Mouse (Mus musculus) common myeloid progenitor, adult 5-6 weeks (primary cell): Measurements from ENCODE around the gene Tor1a. TPM values are rescaled to one million over a fixed set of nuclear protein-coding genes. Genes with fewer than 3 reads are reported as not detected.
"Not testable (repeated sequence)": the region's sequence is repeated elsewhere in the genome, so short reads cannot be mapped to it uniquely, and the experiment has no call there.

Source experiments
- ATAC-seq: replicated peaks from 2 replicates; pipeline ENCODE4 v1.8.0; 2016; ENCODE audit warnings: low read depth, mild to moderate bottlenecking, moderate TSS enrichment, inconsistent platforms; ENCODE audit not compliant: poor library complexity, severe bottlenecking
- total RNA-seq: library from RNA; stranded (forward); fragments of 200-1000, 187-1606 nt; gene quantifications from 2 replicates; pipeline ENCODE4 v1.2.3, GENCODE M21; 2017

Tor1a gene
- total RNA-seq, 1 experiment from 2014 or later, result 52.2 TPM

DNA sequence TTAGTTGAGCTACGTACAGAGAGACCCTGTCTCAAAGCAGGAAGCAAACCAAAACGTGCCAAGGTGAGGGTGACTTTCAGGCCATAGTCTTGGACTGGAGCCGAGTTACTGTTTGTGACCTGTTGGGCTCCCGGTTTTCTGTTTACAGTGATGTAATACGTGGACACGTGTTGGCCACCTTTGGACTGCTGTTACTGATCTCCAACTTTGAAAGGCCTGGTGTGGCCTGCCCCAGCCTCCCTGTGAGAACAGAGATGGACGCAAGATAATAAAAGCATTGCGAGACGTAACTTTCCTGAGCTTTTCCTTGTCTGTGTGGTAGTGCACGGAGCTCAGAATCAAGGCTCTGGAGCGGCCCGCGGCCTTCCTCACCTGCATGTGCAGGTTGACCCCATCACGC, 9.0 kb downstream of the Tor1a start:
- no peak for ATAC-seq

DNA sequence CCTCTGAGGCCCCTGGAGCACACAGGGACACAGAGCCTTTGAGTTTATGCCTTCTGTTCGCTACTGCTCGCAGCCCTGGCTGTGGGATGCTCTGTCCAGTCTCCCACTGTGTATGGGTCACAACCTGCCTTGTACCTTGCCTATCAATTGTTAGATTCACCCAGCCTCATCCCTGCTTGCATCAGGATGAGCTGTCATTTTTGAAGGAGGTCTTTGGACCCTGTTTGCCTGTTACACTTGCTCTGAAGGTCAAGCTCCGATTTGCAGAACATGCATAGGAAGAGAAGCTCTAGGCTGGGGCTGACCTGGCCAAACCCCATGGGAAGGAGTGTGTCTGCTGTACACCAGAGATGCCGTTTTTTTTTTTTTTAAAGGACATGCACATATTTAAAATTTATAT, 10.2 kb downstream of the Tor1a start:
- ATAC-seq, result no peak

DNA sequence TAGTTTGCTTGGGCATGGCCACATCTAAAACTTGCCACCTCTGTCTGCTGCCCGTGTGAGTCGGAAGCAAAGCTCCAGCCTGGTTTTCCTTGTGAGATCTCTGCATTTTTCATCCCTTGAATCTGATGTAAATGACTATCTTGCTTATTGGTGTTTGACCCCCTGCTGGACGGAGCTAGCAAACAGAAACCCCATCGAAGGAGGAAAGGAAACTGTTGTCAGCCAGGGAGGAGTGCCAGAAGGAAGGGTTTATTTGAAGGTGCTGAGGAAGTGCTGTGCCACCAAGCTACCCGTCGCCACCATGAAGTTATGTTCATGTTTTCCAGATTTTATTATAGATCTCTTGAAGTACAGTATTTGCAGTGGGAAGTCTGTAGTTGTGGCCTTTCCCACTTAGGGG, 12.9 kb downstream of the Tor1a start:
- ATAC-seq, result peak; percentile 48; the same call in 1 of the 2 replicates

DNA sequence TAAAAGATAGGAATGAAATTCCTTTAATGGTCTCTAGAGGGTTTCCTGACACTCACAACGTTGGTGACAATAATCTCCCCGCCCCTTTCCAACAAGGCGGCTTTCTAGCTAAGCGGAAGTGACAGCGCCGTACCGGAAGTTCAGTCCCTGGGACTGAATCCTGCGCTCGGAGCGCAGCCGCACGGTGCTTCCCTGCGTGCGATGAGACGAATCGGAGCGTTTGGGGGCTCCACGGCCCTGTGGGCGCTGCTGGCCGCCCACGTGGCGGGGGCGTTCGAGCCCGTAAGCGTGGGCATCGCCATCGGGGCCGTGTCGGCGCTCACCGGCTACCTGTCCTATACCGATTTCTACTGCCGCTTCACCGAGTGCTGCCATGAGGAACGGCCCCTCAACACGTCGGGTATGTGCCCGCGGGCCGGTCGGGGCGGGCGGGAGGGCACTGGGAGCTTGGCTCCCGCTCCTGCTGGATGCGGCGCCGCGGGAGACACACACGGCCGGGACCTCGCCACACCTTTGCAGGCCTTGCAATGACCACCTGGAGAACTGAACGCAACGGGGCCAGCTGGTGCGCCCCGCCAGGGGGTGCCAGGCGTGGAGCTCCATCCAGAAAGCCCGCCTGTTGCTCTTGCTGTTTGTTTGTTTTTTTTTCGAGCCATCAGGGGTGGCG, 14.8 kb downstream of the Tor1a start, which contains the start of gene Tor1b:
TSS of gene Tor1b (plus strand) at position 136 of the 667 bp plus-strand sequence.
- ATAC-seq, result peak; percentile 96

DNA sequence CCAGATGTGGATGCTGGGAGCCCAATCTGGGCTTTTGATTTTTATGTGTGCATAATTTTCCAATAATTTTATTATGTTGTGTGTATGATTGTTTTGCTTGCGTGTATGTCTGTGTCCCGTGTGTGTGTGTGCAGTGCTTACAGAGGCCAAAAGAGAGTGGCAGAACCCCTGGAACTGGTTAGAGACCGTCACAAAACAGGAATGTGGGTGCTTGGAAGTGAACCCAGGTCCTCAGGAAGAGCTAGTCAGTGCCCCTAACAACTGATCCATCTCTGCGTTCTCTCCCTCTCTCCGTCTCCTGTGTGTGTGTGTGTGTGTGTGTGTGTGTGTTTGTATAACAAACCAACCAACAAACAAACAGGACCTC, 15.3 kb downstream of the Tor1a start:
- ATAC-seq, result no peak

DNA sequence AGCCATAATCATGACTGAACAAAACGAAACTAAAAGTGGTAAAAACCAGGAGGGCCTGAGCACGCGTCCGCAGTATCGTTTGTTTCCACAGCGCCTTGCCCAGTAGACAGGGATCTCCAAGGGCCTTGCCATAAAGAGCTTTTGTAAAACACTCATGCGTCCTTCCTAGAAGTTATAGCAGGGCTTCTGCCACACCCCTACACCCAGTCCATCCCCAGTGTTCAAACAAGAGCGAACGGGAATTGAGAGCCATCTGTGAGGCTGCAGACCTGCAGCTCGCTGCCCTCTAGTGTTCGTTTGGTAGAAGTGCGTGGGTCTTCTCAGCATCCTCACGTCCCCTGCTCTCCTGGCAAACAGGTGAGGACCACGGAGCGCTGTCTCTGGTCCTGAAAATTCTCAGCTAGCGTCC, 25.1 kb downstream of the Tor1a start:
- peak; percentile 98 for ATAC-seq

DNA sequence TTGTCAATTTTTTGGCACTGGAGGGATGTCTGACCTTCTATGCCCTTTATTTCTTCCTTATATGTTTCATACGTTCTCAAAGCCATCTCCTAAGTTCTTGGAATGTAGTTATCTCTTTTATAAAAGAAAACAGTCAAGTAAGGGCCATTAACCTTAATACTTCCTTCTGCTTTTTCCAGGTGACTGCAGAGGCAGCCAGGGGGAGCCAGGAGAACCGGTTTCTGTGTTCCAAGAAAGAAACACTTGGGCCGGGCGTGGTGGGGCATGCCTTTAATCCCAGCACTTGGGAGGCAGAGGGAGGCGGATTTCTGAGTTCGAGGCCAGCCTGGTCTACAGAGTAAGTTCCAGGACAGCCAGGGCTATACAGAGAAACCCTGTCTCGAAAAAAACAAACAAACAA, 25.6 kb downstream of the Tor1a start:
- 0 out of 2 replicates have a peak, but pooled peaks have one; percentile 34 for ATAC-seq

DNA sequence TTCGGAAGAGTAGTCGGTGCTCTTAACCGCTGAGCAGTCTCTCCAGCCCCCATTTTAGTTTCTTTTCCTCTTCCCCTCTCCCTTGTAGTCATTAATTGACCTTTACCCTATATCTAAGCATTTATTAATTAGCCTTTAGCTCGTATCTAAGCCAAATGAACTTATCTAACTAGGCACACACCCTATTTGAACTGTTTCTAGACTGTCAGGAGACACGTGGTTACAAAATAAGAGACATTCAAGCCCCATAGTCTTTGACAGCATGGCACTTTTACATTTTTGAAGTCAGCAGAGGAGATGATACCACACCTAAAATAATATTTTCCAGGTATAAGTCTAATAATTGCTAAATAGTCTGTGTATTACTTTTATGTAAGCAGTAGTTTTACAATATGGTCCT, 26.1 kb downstream of the Tor1a start:
- ATAC-seq, result no peak

DNA sequence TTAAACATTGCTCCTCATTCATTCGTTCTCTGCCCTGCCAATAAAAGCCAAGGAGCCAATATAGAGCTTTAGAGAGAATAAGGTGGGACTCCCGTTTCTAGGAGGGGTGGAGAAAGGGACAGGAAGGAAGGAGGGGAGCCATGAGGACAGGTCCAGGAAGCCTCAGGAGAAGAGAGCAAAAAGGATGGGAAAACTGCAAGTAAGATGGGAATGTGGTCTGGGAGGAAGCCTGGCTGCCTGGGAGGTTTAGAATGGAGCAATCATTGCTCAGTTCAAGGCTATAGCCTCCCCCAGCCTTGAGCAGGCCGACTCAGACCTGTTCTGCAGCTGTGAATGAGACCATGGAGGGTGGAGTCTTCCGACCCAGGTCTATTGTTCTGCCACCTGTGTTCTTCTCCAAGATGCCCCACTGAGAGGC, 29.1 kb downstream of the Tor1a start:
- ATAC-seq, result no peak

DNA sequence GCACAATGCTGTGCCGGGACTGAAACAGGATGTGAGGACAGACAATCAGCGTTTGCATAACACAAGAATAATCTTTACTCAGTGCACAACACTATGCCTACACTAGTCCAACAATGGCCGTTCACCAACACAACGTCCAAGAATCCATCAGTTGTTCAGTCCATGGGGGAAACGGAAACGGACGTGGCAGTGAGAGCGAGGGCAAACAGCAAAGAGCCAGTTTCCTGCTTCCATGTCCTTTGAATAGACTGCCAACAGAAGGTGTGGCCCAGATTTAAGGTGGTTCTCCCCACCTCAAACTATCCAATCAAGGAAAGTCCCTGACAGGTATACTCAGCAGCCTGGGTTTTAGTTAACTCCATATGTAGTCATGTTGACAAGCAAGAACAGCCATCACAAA, 30.0 kb downstream of the Tor1a start:
- ATAC-seq, result no peak

DNA sequence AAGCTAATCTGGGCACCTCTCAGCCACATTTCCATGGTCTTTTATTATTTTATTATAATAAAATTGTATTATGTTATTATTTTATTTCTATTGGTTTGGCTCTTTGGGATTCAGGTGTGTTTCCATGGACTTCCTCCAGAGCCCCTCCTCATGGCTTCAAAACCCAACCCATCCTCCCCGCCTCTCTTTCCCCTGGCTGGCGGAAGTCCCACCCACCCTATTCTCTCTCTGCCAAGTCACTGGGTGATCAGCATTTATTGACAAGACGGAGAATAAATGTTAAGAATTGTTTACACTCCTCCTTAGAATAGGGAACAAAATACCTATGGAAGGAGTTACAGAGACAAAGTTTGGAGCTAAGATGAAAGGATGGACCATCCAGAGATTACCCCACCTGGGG, 30.9 kb downstream of the Tor1a start:
- ATAC-seq, result no peak

DNA sequence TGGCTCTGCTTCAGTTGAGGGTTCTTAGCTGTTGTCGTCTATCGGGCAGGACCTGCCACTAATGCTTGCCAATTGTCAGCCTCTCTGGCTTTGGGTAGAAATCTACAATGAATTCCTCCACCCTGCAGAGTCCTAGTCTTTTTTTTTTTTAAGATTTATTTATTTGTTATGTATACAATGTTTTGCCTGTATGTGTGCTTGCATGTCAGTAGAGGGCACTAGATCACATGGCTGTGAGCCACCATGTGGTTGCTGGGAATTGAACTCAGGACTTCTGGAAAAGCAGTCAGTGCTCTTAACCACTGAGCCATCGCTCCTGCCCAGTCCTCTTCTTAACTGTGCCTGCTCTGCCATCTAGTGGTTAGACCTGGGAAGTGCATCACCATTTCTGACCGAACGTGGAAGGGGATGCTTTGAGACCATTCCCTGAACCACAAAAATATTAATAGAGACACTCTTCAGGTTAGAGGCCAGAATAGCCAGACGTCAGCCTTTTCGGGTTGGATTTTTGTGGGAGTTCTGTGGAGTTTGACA, 33.7 kb downstream of the Tor1a start:
- peak; percentile 75 for ATAC-seq

DNA sequence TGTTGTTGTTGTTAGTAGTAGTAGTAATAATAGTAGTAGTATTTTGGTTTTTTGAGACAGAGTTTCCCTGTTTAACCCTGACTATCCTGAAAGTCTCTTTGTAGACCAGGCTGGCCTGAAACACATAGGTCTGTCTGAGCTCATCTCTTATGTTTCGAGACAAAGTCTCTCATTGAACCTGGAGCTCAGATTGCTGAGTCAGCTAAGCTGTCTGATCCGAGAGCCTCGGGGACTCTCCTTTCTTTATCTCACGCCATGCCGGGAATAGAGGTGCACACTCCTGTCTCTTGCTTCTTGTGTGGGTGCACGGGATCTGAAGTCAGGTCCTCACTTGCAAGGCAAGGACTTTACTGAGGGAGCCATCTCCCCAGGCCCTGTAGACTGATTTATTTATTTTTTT, 34.7 kb downstream of the Tor1a start:
- ATAC-seq, result no peak

DNA sequence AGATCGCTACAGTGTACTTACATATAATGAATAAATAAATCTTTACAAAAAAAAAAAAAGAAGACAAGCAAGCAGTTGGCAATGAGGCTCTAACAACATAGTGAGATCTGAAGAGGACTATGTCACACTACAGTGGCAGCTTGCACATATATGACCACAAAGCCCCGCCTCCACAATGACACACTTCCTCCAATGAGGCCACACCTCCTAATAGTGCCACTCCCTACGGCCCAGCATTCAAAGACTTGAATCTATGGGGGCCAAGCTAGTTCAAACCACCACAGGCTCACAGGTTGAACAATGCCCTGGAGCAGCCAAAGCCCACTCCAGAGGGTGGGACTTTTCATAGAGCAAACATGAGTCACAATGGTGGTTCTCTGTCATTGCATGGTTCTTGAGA, 35.8 kb downstream of the Tor1a start:
- no peak for ATAC-seq

DNA sequence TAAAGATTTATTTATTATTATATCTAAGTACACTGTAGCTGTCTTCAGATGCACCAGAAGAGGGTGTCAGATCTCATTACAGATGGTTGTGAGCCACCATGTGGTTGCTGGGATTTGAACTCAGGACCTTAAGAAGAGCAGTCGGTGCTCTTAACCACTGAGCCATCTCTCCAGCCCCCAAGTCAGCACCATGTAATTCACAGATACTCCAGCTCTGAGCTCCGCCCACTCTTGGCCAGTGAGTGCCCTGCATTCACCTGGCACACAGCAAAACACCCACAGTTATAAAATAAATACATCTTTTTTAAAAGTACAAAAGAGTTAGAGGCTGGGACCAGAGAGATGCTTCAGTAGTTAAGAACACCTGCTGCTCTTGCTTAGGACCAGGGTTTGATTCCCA, 36.9 kb downstream of the Tor1a start:
- not testable (repeated sequence) for ATAC-seq

DNA sequence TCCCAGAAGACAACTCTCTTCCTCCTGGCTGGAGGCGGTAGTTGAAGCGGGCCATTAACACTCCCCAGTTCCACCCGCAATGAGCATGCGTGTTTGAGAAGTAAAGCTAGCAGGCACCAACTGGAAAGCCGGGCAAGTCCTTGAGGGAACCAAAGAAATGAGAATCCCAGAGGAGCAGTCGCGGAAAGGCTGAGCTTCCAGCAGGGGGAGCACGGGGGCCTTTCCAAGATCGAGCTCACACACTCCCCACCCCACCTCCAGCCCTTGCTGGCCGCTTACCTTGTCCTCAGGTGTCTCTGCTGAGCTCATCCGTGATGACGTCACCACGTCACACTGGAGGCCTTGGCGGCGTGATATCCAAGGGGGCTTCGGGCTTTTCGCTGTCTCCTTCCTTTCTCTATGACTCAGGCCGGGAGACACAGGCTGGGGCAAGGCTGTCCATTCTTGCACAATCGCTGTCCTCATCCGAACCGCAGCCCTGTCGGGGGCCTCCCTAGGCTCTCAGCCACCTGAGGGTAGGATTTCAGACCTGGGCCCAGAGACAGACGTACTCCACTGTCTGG, 38.2 kb downstream of the Tor1a start, which contains the start of gene Ptges:
TSS of gene Ptges (minus strand) at position 381 of the 563 bp plus-strand sequence.
- ATAC-seq, result peak; percentile 64

DNA sequence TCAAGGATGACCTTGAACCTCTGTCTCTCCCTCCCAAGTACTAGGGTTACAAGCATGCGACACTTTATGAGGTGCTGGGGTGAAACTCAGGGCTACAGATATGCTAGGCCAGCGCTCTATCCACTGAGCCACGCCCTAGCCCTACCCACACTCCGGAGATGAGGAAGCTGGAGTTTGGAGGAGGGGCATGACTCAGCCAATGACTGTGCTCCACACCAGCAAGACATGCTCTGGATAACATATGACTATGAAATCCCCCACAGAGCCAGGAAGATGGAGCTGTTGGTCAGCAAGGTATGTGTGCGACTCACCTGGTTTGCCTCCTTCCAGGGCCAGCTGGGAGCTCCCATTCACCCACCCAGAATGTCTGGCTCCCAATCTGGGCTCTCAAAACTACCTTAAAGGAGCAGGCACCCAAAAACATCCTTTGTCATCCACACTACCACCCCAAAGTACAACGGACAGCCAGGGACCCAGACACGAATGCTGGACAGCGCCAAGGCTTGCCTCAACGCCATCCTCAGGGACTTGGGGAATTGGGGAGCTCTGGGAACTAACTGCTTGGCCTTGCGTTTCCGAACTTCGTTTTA, 38.7 kb downstream of the Tor1a start:
- peak; percentile 89 for ATAC-seq

DNA sequence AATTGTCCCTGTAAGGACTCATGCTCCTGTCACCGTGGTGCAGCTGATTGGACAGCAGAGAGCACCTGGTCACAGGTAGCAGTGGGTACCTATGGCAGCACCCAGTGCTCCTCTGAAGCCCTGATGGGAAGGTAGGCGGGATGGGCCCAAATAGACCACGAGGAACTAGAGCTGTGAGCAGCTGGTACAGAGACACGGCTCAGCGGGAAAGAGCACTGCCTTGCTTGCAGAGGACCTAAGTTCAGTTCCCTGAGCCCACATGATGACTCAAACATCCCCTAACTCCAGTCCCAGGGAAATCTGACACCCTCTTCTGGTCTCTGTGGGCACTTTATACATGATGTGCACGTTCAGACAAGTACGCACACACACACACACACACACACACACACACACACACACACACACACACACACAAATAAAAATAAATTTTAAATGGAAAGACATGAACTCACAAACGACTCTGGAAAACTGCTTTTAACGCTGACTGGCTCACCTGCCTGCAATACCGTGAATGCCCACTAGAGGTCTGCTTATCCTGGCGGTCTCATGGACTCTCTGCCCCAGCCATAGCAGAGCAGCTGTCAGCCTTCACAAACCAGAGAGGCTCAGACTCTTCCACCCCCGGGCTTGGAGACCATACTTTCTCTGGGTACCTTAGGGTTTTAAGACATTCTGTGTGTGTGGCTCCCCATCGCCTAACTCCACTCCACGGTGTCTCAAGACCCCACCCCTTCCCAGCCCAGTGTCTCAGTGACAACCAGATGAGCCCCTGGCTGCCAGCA, 39.7 kb downstream of the Tor1a start:
- ATAC-seq, result peak; percentile 59

DNA sequence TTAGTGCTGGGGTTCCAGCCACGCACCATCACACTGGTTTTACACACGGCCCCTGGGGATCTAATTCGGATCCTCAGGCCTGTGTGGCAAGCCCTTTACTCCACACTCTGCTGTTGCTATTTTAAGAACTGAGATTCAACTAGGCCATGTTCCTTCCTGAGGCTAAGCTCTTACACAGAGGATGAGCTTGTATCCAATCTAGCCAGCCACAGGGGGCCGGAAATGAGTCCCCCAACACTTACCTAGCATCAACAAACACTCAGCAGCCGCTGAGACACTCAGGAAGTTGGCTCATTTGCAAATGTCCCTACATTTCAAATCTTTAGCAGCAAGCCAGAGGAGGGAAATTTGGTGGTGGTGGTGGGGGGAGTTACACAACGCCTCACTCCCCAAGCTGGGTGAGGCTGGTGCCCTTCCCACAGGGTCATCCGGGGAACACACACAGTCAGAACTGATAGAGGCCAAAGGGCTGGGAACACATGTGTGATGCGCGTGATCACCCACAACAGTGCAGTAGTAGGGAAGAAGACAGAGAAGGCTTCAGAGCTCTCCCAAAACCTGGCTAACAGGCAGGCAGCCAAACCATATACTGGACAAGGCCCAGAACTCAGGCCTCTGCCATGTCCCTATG, 40.5 kb downstream of the Tor1a start:
- no peak for ATAC-seq

DNA sequence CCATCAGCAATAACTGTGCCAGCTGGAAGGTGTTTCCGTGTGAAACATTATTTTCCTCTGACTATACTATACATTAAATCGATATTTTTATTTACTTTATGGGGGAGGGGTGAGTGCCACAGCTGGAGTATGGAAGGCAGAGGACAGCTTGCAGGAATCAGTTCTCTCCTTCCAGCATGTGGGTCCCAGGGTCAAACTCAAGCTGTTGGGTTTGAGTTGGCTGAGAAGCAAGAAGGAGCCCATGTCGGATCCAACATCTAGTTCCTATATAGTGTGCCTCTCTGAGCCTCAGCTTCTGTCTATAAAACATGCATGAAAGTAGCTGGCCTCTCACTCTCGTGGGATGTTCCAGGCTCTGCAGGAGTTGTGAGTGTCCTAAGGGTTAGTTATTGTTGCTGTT, 41.4 kb downstream of the Tor1a start:
- ATAC-seq, result no peak
